Mouse (Mus musculus): ENCODE data around the gene Plin4. TPM values are rescaled to one million over a fixed set of nuclear protein-coding genes. Genes with fewer than 3 reads are reported as not detected.
"Not testable (repeated sequence)": the region's sequence is repeated elsewhere in the genome, so short reads cannot be mapped to it uniquely, and the experiment has no call there.

Plin4 gene
- polyA plus RNA-seq, 1 experiment from 2014 or later, result 0.12 TPM

DNA sequence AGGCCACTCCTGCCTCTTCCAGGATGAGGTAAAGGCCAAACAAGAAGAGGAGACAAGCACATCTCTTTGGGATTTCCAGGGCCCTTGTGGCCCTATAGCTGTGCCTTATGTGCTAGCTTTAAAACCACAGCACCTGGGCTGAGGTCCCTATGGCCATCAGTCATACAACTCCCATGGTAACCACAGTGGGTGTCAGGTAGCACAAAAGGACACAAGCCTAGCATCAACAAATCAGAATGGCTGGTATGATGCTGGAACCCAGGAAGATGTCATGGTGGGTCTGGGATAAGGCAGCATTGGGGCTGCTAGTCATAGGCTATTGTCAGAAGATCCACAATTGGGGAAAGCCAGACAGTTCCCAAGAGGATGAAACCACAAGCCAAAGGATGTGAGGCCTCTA lies 38.5 kb downstream of the Plin4 start:
- H3K36me3 ChIP-seq, result peaks cover 70% of the 10 kb centered on the region
- no peak overlapping the region for H3K9ac ChIP-seq
- peaks cover 25% of the 10 kb centered on the region for H3K4me1 ChIP-seq
- no peak overlapping the region for H3K4me3 ChIP-seq (replicated peaks)
- no peaks in the 10 kb centered on the region for H3K9me3 ChIP-seq (replicated peaks)
- H3K27me3 ChIP-seq, result no peaks in the 10 kb centered on the region
- no peak overlapping the region for H3K27ac ChIP-seq
- ATAC-seq (replicated peaks; ENCODE audit: low FRiP score), result no peak
- H3K4me2 ChIP-seq, result no peak overlapping the region

DNA sequence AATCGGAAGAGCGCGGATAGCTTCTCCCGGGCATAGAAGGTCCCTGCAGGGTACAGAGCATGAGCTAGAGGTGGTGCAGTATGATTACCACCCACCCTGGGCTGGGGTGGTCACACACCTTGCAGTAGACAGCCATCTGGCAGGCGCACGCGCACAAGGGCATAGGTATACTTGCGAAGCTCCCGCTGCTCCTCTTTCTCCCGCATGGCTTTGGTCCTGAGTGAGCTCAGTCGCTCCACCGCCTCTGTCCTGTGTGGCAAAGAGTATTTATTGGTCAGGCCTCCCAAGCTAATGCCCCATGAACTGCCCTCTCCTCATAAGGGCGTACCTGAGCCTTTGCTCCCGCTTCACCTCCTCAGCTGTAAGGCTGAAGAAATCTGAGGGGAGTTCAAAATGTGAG lies 40.5 kb downstream of the Plin4 start:
- 96% methylated on average over 14 of the region's 14 CpGs for WGBS

DNA sequence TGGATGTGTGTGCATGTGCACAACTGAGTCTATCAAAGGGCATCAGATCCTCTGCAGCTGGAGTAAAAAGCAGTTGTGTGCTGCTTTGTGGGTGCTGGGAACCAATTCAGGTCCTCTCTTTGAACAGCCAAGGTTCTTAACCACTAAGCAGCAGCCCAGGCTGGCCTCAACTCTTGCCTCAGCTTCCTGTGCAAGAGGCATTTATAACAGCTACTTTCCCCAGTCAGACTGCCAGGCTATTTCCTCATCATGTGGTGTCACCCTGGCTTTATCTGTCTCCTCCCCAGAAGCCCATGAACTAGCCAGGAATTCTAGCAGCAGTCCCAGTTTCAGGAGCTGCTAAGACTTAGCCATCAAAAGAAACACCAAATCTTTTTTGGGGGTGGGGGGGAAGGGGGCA lies 43.2 kb downstream of the Plin4 start:
- no peak for ATAC-seq (replicated peaks; ENCODE audit: low FRiP score)

More for the DNA sequence above, 40.5 kb downstream of the Plin4 start:
- H3K9me3 ChIP-seq (replicated peaks), result no peaks in the 10 kb centered on the region
- H3K27me3 ChIP-seq, result no peaks in the 10 kb centered on the region
- peaks cover 91% of the 10 kb centered on the region for H3K36me3 ChIP-seq
- no peak overlapping the region for H3K4me3 ChIP-seq (replicated peaks)
- no peak overlapping the region for H3K4me2 ChIP-seq
- peaks cover 14% of the 10 kb centered on the region for H3K4me1 ChIP-seq
- no peak overlapping the region for H3K27ac ChIP-seq
- H3K9ac ChIP-seq, result no peak overlapping the region
- ATAC-seq (replicated peaks; ENCODE audit: low FRiP score), result no peak

DNA sequence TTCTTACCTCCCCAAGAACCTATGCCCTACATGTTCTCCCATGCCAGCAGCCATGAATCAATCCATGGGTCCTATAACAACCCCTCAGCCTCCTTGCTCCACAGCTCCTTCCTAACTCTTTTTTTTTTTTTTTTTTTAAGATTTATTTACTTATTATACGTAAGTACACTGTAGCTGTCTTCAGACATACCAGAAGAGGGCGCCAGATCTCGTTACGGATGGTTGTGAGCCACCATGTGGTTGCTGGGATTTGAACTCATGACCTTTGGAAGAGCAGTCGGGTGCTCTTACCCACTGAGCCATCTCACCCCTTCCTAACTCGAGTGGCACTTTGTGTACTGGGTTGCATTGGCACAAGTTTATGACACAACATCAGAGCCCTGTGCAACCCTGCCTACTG lies 43.9 kb downstream of the Plin4 start:
- H3K9ac ChIP-seq; H3K27me3 ChIP-seq; H3K27ac ChIP-seq; H3K4me2 ChIP-seq; H3K4me1 ChIP-seq; H3K9me3 ChIP-seq (replicated peaks); ATAC-seq (replicated peaks; ENCODE audit: low FRiP score); H3K4me3 ChIP-seq (replicated peaks): not testable (repeated sequence)
- 79% methylated on average over 6 of the region's 6 CpGs for WGBS
- peaks cover 100% of the 10 kb centered on the region for H3K36me3 ChIP-seq

More for the DNA sequence above, 43.2 kb downstream of the Plin4 start:
- Histone ChIP-seq H3K4me1 (no peaks in the 10 kb centered on the region), H3K27ac (no peak overlapping the region), H3K4me2 (no peak overlapping the region), H3K27me3 (no peaks in the 10 kb centered on the region), H3K4me3 (replicated peaks) (no peak overlapping the region), H3K36me3 (peaks cover 100% of the 10 kb centered on the region), H3K9me3 (replicated peaks) (no peaks in the 10 kb centered on the region), H3K9ac (no peak overlapping the region)

DNA sequence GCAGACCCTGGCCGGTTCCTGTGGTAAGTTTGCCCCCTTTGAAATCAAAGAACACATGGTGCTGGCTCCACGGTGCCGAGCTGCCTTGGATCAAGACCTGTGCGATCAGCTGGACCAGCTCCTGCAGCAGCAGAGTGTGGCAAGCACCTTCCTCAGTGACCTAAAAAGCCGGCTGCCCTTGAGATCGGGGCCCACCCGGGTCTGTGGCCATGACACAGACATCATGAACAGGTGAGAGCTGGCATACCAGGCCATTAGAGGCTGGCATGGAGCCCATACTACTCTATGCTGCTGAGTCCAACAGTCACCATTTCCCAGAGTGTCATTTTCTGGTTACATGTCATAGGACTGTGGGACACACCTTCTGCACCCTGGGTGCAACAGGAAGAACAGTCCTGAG lies 47.5 kb downstream of the Plin4 start:
- Histone ChIP-seq H3K27ac (no peak overlapping the region), H3K36me3 (peaks cover 100% of the 10 kb centered on the region), H3K4me1 (no peaks in the 10 kb centered on the region), H3K4me2 (no peak overlapping the region), H3K9me3 (replicated peaks) (no peaks in the 10 kb centered on the region), H3K27me3 (no peaks in the 10 kb centered on the region), H3K4me3 (replicated peaks) (no peak overlapping the region), H3K9ac (no peak overlapping the region)
- ATAC-seq (replicated peaks; ENCODE audit: low FRiP score), result no peak
- 96% methylated on average over 7 of the region's 7 CpGs for WGBS

DNA sequence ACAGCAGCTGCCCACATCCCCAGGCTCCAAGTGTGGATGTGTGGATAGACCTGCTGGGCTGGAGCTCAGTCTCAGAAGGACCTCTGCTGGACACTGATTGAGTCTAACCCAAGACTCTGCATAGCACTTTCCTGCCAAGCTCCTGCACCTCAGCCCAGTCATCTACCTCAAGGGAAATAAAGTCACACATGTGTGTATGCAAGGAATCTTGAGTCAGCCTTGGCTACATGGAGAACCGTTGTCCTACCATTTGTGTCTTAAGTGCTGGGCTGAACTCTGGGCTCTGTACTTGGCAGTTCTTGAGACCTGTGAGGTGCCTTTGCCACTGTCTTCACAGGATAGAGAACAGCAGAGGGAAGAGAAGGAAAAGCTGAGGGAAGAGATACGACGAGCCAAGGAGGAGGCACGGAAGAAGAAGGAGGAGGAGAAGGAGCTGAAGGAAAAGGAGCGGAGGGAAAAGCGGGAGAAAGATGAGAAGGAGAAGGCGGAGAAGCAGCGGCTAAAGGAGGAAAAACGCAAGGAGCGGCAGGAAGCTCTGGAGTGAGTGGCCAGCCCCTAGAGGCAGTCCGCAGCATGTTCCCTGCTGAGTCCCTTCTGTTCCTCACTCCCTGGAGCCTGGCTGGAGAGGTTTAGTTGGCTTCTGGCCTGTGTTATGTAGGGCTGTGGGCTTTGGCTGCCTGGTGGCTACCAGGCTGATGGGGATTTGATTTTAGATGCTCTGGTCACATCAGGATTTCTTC lies 52.1 kb downstream of the Plin4 start:
- WGBS, result 87% methylated on average over 11 of the region's 11 CpGs
- H3K36me3 ChIP-seq, result peaks cover 95% of the 10 kb centered on the region
- H3K9ac ChIP-seq, result no peak overlapping the region
- no peak overlapping the region for H3K27ac ChIP-seq
- no peak overlapping the region for H3K4me2 ChIP-seq
- H3K4me1 ChIP-seq, result no peaks in the 10 kb centered on the region
- H3K4me3 ChIP-seq (replicated peaks), result no peak overlapping the region
- no peaks in the 10 kb centered on the region for H3K27me3 ChIP-seq
- no peak for ATAC-seq (replicated peaks; ENCODE audit: low FRiP score)
- H3K9me3 ChIP-seq (replicated peaks), result no peaks in the 10 kb centered on the region

DNA sequence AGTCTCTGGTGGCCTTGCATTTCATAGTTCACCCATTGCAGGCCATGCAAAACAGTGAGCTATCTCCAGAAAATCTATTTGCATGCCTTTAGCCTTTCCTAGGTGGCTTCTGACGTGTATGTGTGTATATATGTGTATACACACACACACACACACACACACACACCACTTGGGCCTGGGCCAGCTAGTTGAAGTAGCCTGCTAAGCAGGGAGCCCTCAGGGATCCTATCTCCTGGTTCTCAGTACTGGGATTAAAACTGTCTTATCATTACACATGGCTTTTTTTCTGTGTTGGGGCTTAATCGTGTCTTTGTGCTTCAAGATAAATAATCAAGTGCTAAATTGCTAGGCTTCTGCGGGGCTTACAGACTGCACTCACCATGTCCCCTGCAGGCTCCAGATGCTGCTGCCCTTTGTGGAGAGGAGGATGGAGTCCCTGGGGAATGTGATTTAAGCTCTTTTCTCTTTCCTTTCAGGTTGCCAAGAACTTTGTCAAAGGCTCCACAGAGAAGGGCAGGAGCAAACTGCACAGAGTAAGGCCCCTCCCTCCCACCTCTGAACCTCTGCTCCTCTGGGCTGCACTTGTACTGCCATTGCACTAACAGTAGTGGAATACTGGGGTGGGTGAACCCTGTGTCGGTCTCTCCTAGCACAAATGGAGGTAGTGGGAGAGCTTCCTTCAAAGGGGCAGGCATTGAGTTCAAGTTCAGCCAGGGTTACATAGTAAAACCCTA lies 53.5 kb downstream of the Plin4 start:
- Histone ChIP-seq H3K4me3 (replicated peaks) (no peak overlapping the region), H3K36me3 (peaks cover 94% of the 10 kb centered on the region), H3K27ac (no peak overlapping the region), H3K9me3 (replicated peaks) (no peaks in the 10 kb centered on the region), H3K4me1 (no peaks in the 10 kb centered on the region), H3K9ac (no peak overlapping the region), H3K27me3 (no peaks in the 10 kb centered on the region), H3K4me2 (no peak overlapping the region)
- no peak for ATAC-seq (replicated peaks; ENCODE audit: low FRiP score)
- WGBS, result 74% methylated on average over 4 of the region's 4 CpGs

DNA sequence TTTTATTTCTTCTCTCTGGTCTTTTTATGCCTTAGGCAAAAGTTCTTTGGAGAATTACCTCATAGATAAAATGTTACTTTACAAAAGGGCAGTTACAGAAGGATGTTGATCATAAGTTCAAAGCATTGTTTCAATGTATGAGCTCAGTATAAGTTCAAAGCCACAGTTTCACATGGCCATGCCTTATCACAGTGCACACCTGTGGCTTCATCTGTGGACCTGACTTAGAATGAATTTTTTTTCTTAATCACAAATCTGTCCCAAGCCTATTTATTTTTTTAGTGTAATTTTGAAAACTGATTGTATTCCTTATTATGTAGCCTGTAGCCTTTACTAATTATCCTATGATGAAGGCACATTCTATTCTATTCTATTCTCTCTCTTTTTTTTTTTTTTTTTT lies 54.7 kb downstream of the Plin4 start:
- Histone ChIP-seq H3K27me3 (no peaks in the 10 kb centered on the region), H3K4me3 (replicated peaks) (no peak overlapping the region), H3K9me3 (replicated peaks) (no peaks in the 10 kb centered on the region), H3K36me3 (peaks cover 92% of the 10 kb centered on the region), H3K27ac (no peak overlapping the region), H3K9ac (no peak overlapping the region), H3K4me1 (no peaks in the 10 kb centered on the region), H3K4me2 (no peak overlapping the region)
- no peak for ATAC-seq (replicated peaks; ENCODE audit: low FRiP score)

DNA sequence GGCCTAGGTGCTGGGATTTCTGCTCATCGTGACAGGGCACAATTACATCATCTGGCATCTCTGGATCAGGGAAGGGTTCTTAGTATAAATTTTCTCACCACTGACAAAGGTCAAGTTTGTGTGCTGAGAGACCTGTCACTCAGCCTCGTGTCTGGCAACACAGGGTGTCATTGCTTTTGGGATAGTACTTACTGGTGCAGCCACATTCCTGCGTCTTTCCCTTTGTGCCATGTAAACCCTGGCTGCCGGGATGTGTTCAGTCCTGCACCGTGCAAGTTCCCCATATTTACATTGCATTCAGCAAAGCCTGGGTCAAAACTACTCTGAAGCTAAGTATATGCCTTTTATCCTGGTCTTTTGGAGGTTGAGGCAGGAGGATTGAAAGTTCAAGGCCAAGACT lies 58.2 kb downstream of the Plin4 start:
- no peak overlapping the region for H3K4me2 ChIP-seq
- no peaks in the 10 kb centered on the region for H3K4me1 ChIP-seq
- ATAC-seq (replicated peaks; ENCODE audit: low FRiP score), result no peak
- no peaks in the 10 kb centered on the region for H3K27me3 ChIP-seq
- H3K36me3 ChIP-seq, result peaks cover 92% of the 10 kb centered on the region
- H3K9ac ChIP-seq, result no peak overlapping the region
- WGBS, result 88% methylated on average over 5 of the region's 5 CpGs
- H3K4me3 ChIP-seq (replicated peaks), result no peak overlapping the region
- H3K27ac ChIP-seq, result no peak overlapping the region
- no peaks in the 10 kb centered on the region for H3K9me3 ChIP-seq (replicated peaks)

Other genes starting within 250 kb of the Plin4 start
- 9.1 and 11.6 TPM in 2 replicates for gene Zfp119a, start 230.9 kb downstream of the Plin4 start, polyA plus RNA-seq (2015; fragmentation: Nextera tagmentation; extraction: Ambion mirVana)
- gene Zfp959, start 217.7 kb downstream of the Plin4 start, polyA plus RNA-seq (2015; fragmentation: Nextera tagmentation; extraction: Ambion mirVana), result 16.0 and 16.8 TPM in 2 replicates
- 5.5 and 5.7 TPM in 2 replicates for gene Zfp119b, start 160.3 kb downstream of the Plin4 start, polyA plus RNA-seq (2015; fragmentation: Nextera tagmentation; extraction: Ambion mirVana)
- 1.8 and 2.4 TPM in 2 replicates for gene Ebi3, start 157.2 kb downstream of the Plin4 start, polyA plus RNA-seq (2015; fragmentation: Nextera tagmentation; extraction: Ambion mirVana)
- gene Yju2, start 150.7 kb downstream of the Plin4 start, polyA plus RNA-seq (2015; fragmentation: Nextera tagmentation; extraction: Ambion mirVana), result 27.4 and 27.5 TPM in 2 replicates
- 28.8 and 30.1 TPM in 2 replicates for gene Shd, start 139.3 kb downstream of the Plin4 start, polyA plus RNA-seq (2015; fragmentation: Nextera tagmentation; extraction: Ambion mirVana)
- 19.7 and 21.7 TPM in 2 replicates for gene Fsd1, start 123.3 kb downstream of the Plin4 start, polyA plus RNA-seq (2015; fragmentation: Nextera tagmentation; extraction: Ambion mirVana)
- 14.5 and 15.5 TPM in 2 replicates for gene Stap2, start 104.2 kb downstream of the Plin4 start, polyA plus RNA-seq (2015; fragmentation: Nextera tagmentation; extraction: Ambion mirVana)
- gene Mpnd, start 104.1 kb downstream of the Plin4 start, polyA plus RNA-seq (2015; fragmentation: Nextera tagmentation; extraction: Ambion mirVana), result 97.4 and 103 TPM in 2 replicates
- gene Sh3gl1, start 73.2 kb downstream of the Plin4 start, polyA plus RNA-seq (2015; fragmentation: Nextera tagmentation; extraction: Ambion mirVana), result 168 and 175 TPM in 2 replicates
- 26.9 and 30.8 TPM in 2 replicates for gene Chaf1a, start 69.4 kb downstream of the Plin4 start, polyA plus RNA-seq (2015; fragmentation: Nextera tagmentation; extraction: Ambion mirVana)
- gene Ubxn6, start 34.8 kb downstream of the Plin4 start, polyA plus RNA-seq (2015; fragmentation: Nextera tagmentation; extraction: Ambion mirVana), result 42.2 and 45.6 TPM in 2 replicates
- gene Hdgfl2, start 30.2 kb downstream of the Plin4 start, polyA plus RNA-seq (2015; fragmentation: Nextera tagmentation; extraction: Ambion mirVana), result 123 and 141 TPM in 2 replicates
- 1.5 and 1.9 TPM in 2 replicates for gene Plin5, start 7.8 kb upstream of the Plin4 start, polyA plus RNA-seq (2015; fragmentation: Nextera tagmentation; extraction: Ambion mirVana)
- gene Lrg1, start 12.2 kb upstream of the Plin4 start, polyA plus RNA-seq (2015; fragmentation: Nextera tagmentation; extraction: Ambion mirVana), result 0.39 and 0.53 TPM in 2 replicates
- gene Sema6b, start 30.5 kb upstream of the Plin4 start, polyA plus RNA-seq (2015; fragmentation: Nextera tagmentation; extraction: Ambion mirVana), result 1.5 TPM in 2 replicates
- 11.6 and 11.9 TPM in 2 replicates for gene Tnfaip8l1, start 52.7 kb upstream of the Plin4 start, polyA plus RNA-seq (2015; fragmentation: Nextera tagmentation; extraction: Ambion mirVana)
- gene Mydgf, start 74.1 kb upstream of the Plin4 start, polyA plus RNA-seq (2015; fragmentation: Nextera tagmentation; extraction: Ambion mirVana), result 90.7 and 96.4 TPM in 2 replicates
- 38.9 and 43.8 TPM in 2 replicates for gene Dpp9, start 109.1 kb upstream of the Plin4 start, polyA plus RNA-seq (2015; fragmentation: Nextera tagmentation; extraction: Ambion mirVana)
- gene Fem1a, start 147.0 kb upstream of the Plin4 start, polyA plus RNA-seq (2015; fragmentation: Nextera tagmentation; extraction: Ambion mirVana), result 13.1 TPM in 2 replicates
- gene Ticam1, start 167.0 kb upstream of the Plin4 start, polyA plus RNA-seq (2015; fragmentation: Nextera tagmentation; extraction: Ambion mirVana), result 6.0 and 6.2 TPM in 2 replicates
- 68.9 and 77.4 TPM in 2 replicates for gene Plin3, start 183.1 kb upstream of the Plin4 start, polyA plus RNA-seq (2015; fragmentation: Nextera tagmentation; extraction: Ambion mirVana)
- 0.31 TPM in 1 of 2 replicates, not detected in the other for gene Arrdc5, start 190.5 kb upstream of the Plin4 start, polyA plus RNA-seq (2015; fragmentation: Nextera tagmentation; extraction: Ambion mirVana)
- gene Uhrf1, start 193.5 kb upstream of the Plin4 start, polyA plus RNA-seq (2015; fragmentation: Nextera tagmentation; extraction: Ambion mirVana), result 162 and 175 TPM in 2 replicates
- gene Kdm4b, start 216.3 kb upstream of the Plin4 start, polyA plus RNA-seq (2015; fragmentation: Nextera tagmentation; extraction: Ambion mirVana), result 32.3 and 34.3 TPM in 2 replicates

Data from kidney, embryonic 15.5 days (tissue).